Mouse (Mus musculus): ENCODE data around the gene Cd38.
"Not testable (repeated sequence)": the region's sequence is repeated elsewhere in the genome, so short reads cannot be mapped to it uniquely, and the experiment has no call there.

The Cd38 gene

DNA sequence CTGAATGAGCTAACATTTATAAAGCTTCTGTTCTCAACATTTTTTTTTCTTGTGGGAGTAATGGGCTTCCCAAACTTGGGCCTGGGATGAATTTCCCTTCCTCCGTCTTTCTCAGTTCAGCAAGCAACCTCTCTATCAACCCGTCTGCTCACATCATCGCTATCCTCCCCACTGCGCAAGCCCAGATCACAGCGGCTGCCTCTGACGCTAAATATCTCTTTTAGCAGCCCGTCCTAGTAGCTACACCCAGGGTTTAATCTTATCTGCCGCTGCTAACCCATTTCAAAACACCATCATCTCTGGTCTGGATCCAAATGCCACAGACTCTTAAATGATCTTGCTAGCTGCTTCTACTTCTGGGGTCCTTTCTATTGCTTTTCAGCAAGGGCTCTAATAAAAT lies 8.7 kb upstream of the Cd38 start:
- no peak for DNase-seq (ENCODE audit: low read depth, low spot score)

DNA sequence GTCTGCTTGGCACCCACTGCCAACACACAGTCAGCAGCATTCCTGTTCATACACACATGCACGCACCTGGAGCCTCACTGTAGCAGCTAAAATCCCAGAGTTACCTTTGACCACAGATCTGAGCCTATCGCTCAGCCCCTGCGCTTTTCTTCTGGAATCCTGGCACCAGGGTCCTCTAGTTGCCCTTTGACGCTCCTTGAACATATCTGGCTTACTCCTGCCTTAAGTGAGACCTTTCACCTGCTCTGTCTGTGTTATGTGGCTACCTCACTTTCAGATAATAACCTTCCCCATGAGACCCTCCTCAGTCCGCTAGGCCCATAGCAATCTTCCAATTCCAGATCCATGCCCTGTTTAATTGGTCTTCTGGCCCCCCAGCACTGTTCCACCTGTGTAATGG lies 8.3 kb upstream of the Cd38 start:
- DNase-seq (ENCODE audit: low read depth, low spot score), result peak; percentile 66

DNA sequence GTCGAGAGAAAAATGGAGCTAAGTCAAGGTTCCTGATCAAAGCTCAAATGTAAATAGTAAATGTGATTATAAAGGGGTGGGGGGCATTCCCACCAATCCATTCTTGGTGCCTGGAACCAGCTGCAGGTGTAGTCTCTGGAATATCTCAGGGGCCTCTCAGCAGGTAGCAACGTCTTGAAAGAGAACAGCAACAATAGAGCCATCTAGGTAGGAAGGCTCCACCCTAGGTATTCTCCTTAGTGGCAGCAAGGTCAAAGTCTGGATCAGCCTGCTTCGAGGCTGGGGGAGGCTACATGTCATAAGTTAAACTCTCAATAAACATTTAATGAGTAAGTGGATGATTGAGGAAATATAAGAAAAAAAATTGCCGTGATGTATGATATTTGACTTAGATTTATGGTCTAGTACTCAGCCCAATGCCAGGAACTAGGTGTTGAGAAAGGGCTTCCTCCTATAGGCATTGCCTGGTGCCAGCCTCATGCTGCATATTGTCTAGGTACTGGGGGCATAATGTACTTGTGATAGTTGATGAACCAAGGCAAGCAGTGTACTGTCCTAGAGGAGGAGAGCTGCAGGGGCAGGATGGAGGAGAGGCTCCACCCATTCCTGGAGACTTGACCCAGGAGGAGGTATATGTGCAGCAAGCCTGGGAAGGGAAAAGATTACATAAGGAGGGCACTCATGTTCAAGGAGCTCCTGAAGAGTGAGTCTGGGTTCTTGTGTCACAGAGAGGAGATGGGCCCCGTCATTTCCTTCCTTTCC lies 7.5 kb upstream of the Cd38 start:
- peak; percentile 96 for DNase-seq (ENCODE audit: low read depth, low spot score)

DNA sequence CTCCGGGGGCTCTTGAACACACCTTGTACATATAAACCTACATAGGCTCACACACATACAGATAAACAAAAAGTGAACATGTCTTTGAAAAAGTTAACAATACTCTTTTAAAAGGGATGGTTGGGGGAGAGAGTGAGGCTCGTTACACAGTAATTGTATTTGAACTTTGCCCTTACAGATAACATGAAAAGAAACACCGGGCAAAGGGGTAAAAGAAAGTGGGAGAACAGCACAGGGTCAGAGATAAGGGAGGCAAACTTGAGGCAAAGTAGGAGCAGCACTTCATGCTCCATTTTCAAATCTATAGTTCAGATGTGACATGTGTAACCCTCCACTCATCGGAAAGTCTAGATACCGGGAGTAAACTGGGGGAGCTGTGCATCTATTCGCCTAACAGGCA lies 4.7 kb upstream of the Cd38 start:
- no peak for DNase-seq (ENCODE audit: low read depth, low spot score)

DNA sequence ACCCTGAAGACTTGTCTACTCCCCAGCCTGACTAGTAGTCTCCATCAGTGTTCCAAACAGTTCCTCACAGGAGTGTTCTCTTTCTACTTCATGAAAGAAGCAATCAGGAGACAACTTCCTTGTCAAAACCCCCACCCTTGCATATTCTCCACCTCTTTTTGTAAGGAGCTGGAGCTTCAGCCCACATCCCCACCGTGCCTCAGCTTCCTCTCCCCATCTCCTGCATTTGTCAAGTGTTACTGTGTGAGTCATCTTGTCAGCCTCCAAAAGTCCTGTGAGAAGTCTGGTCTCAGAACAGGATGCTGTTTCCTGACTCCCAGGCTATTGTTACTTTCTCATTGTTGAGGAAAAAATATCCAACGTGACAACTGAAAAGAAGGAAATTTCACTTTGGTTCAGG lies 3.0 kb upstream of the Cd38 start:
- DNase-seq (ENCODE audit: low read depth, low spot score), result peak; percentile 60

DNA sequence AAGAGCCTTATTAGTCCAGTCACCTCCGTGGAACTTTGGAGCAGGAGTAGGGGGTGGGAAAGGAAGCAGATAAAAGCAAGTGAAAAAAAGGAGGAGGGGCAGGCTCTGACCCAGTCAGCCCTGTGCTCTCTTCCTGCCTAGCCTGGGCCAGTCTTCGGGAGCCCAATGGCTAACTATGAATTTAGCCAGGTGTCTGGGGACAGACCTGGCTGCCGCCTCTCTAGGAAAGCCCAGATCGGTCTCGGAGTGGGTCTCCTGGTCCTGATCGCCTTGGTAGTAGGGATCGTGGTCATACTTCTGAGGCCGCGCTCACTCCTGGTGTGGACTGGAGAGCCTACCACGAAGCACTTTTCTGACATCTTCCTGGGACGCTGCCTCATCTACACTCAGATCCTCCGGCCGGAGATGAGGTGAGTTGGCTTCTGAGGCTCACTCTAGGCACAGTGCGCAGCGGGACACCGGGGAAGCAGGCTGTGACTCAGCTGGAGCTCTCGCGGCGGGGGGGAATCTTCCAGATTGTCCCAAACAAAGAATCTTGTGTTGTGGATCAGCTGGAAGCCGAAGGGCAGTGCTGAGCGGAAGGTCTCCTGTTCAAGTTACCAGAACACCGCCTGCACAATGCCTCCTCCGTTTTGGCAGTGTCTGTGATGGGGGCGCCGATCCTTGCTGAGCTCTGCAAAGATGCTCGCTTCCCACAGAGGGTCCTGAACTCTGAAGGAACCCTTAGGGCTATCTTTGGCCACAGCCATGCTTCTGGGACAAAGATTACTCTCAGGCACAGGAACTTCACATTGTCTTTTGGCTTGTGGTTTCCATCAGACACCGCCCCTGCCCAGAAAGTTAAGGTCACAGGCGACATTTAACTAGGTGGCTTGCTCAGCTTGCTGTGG lies 603 bp downstream of the Cd38 start:
- DNase-seq (ENCODE audit: low read depth, low spot score), result peak; percentile 96

DNA sequence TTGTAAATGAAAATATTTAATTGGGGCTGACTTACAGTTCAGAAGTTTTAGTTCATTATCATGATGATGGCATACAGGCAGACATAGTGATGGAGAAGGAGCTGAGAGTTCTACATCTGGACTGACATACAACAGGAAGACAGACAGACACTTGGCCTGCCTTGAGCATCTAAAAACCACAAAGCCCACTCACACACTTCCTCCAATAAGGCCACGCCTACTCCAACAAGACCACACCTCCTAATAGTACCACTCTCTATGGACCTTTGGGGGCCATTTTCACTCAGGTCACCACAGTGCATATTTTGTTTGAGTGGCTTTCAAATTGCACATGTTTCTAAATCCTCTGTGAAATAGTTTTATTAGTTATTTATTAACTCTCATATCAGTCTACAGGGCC lies 3.5 kb downstream of the Cd38 start:
- DNase-seq (ENCODE audit: low read depth, low spot score), result no peak

DNA sequence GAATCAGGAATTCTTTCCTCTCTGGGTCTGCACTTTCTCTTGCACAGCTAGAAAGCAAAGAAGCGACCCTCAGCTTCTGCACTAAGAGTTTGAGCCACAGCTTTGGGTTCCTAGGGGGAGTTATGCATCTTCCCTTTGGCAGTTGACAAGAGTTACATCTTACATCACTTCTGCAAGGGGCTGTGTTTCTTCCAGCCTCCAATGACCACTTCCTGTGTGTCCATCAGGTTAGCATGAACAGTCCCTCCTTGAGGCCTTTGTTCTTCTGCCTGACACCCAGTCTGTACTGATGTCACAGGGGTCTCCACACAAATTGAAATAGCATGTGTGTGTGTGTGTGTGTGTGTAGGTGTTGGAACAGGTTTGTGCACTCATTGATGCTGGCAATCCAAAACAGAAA lies 4.3 kb downstream of the Cd38 start:
- DNase-seq (ENCODE audit: low read depth, low spot score), result no peak

DNA sequence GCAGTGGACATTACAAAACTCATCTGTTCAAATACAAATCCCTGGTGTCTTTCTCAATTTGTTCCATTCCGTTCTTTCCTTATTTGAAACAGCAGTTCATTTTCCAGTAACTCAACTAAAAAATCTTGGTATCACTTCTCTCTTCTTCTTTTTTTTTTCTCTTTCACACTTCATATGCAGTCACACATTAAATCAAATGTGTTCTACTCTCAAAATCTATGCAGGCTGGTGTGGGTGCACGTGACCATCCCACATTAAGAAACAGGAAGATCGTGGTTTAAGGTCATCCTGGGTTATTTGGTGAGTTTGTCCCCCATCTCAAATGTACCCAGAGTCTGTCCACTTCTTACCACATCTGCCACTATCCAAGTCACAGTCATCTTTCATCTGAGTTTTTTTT lies 13.7 kb downstream of the Cd38 start:
- no peak for DNase-seq (ENCODE audit: low read depth, low spot score)

DNA sequence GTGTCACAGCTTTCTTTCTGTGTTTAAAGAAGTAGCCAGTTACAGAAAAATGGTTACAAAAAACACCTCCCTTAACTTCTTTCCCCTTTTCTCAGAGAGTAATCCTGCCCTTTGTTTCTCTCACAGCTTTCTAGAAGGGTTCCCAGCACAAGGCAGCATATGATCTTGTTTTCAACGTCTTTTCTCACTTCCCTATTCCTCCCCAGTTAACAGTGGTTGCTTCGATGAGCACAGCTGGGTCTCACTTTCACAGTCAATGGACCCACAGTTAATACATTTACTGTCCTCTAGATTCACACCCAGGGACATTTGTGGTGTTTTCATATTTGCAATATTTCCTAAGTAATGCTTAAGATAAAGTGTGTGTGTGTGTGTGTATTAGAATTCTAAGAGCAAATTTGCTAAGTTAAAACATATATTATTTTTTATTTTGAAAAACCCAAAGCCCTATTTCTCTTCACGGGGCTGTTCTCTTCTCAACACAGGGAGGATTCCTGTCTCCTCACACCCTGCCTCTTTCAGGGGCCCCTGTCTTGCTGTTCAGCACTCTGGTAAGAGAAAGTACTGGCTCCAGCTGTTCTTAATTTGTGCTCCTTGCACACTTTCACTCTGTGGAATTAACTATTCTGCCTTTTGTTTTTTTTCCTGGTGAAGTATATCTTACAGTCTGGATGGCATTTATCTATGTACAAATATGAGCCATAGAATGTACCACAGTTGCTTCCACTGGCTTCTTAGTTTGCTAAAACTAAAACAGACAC lies 16.9 kb downstream of the Cd38 start:
- no peak for DNase-seq (ENCODE audit: low read depth, low spot score)

DNA sequence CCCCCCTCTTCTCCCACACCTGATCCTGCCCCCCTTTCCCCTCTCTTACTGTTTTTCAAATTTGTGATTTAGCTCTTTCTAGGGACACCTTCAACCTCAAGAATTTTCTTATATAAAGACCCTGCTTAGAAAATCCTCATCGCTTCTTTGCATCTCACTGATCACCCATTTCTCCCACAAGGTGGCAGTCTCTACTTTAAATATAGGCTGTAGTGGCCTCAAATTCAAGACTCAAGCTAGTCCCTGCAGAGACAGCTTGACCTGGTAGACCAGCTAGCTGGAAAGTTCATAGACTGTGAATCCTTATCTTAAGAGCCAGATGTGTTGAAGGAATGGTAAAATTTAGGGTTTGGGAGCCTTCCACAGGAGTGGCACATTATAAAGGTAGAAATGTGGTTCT lies 24.0 kb downstream of the Cd38 start:
- DNase-seq (ENCODE audit: low read depth, low spot score), result peak; percentile 71

DNA sequence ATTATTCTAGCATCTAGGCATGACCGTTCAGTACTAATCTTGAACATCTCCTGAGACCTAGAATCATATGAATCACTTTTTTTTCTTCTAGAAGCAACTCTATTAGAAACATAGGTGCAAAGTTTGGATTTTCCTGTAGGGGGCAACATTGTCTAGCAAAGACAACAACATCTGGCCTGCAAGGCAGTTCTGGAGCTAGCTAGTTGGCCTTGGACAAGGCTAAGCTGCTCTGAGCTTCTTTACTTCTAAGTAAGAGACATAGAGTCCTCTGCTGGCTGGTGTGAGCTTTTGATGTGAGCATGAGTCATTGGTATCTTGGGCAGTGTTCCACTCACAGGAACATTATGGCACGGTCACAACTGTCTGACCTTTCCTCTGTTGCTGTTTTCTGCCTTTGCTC lies 25.8 kb downstream of the Cd38 start:
- peak; percentile 78 for DNase-seq (ENCODE audit: low read depth, low spot score)

DNA sequence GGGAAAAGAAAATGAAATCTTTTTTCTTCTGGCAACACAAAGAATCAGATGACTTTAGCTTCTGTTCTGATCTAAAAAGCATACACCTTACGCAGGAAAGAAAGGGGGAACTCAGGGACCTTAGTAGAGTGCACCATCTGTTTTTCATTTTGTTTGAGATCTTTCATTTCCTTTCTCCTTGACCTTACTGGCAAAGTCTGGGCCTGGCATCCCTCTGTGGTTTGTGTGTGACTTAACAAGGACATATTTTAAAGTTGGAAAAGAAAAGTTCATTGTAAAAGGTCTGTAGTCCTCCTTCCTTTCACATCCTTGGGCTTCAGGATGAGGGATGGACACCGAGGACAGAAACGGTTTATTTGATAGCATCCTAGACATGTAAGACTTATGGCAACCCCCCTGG lies 27.6 kb downstream of the Cd38 start:
- DNase-seq (ENCODE audit: low read depth, low spot score), result no peak

DNA sequence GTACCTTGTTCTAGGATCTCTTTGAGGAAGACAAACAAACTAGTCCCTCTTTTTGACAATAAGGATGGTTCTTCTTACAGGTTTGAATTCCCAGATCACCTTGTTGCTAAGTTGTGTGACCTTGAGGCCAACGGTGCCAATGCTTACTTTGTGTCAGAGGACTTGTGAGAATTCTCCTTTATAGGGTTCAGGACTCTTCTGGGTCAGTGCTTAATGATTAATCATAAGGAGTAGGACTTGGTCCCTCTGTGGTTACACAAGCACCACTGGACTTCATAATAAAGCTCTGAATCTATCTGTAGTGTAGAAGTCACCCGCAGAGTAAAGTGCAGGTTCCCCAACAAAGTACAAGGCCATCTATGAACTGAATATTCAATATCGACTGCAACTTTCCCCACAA lies 36.3 kb downstream of the Cd38 start:
- DNase-seq (ENCODE audit: low read depth, low spot score), result no peak

DNA sequence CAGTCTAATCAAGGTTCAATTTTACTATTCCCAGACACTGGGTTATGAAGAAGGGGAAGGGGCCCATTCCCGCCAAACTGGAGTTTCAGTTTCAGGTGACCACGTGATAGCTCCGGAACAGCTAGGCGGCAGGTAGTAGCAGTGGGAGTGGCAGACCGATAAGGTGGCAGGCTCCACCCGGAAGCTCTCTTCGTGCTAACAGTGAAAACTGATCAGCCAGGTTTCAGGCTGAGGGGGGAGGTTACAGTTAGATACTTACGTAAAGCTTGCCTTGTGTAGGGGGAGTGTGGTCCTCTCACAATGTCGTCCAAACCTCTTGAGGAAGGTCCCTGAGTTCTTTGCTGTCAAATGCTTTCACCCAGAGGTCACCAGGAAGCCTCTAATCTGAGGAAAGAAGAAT lies 40.9 kb downstream of the Cd38 start:
- DNase-seq (ENCODE audit: low read depth, low spot score), result peak; percentile 23

DNA sequence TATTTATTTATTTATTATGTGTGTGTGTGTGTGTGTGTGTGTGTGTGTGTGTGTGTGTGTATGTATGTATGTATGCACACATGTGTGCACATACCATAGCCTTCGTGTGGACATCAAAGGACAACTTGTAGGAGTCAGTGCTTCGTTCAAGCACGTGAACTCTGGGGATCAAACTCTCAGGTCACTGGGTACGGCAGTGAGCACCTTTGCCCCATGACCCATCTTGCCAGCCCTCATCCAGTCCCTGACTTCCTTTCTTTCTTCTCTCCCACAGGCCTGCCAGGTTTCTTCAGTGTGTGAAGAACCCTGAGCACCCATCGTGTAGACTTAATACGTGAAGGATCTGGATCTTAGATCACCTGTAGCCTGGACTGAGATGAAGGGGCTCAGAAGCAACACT lies 41.7 kb downstream of the Cd38 start:
- DNase-seq (ENCODE audit: low read depth, low spot score), result no peak

DNA sequence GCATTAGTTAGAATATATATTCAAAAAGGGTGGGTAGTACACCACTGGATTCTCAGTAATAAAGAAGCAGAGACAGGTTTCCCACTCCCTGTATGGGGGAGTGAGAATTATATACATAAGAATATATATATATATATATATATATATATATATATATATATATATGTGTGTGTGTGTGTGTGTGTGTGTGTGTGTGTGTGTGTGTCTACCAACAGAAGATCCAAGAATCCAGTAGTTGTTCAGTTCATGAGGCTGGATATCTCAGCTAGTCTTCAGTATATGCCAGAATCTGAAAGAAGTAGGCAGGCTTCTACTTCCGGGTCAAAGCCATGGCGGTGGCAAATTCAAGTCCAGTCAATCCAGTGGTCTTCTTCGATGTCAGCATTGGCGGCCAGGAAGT lies 44.5 kb downstream of the Cd38 start, which contains the start of gene Gm7879:
TSS of gene Gm7879 (plus strand) at position 301 of the 400 bp plus-strand sequence.
- not testable (repeated sequence) for DNase-seq (ENCODE audit: low read depth, low spot score)

DNA sequence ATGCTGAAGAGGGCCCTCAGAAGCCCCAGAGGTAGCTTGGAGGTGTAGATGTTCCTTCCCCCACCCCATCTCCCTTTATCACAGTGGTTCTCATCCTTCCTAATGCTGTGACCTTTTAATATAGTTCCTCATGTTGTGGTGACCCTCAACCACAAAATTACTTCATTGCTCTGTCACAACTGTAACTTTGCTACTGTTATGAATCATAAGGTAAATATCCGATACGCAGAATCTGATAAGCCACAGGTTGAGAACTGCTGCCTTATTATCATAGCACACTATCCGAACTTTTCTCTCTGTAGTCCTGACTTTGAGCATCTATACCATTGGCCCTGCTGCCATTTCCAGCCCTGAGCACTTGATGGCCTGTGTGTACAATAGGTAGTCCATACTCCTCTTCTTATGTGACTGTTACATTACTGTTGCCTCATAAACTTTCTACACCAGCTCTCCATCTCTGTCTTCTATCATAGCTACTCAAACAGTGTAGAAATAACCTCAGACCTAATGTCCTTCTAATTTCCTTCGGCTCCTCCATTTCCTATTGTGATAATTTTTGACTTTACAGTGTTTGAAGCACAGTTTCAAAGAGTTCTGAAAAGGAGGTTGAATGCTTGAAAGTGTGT lies 47.0 kb downstream of the Cd38 start:
- no peak for DNase-seq (ENCODE audit: low read depth, low spot score)

DNA sequence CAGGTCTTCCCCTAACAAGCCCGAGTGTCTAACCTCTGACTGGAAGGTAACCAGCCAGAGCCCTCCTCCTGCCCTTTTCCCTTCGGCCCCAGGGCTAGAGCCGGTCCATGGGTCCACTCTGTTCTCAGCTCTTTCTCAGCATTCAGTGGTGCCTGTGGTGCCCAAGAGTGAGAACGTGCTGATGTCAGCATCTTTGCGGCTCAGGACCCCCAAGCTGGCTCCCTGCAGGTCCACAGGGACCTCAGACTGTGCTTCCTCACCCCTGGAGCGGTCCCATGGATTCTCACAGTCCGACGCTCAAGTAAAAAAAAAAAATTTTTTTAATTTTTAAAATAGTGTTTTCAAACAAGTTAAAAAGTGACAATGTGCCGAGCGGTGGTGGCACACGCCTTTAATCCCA lies 53.5 kb downstream of the Cd38 start:
- no peak for DNase-seq (ENCODE audit: low read depth, low spot score)

DNA sequence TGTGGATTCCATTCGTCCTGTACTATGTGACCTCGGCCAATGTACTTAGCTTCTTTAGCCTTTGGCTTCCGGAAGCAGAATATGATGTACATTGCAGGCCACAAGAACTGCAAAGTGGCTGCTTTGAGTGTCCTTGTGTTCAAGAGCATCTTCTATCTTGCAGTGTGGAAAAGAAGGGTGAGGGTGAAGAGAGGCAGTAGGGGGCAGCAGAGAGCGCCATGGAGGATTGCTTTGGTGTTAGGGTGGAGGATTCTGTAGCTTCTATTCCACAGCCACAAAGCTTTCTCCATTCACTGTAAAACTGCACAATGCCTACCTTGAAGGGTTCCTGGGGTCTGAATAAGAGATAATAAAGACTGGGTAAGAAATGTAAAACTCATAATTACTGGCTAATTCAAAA lies 55.6 kb downstream of the Cd38 start:
- peak; percentile 69 for DNase-seq (ENCODE audit: low read depth, low spot score)

DNA sequence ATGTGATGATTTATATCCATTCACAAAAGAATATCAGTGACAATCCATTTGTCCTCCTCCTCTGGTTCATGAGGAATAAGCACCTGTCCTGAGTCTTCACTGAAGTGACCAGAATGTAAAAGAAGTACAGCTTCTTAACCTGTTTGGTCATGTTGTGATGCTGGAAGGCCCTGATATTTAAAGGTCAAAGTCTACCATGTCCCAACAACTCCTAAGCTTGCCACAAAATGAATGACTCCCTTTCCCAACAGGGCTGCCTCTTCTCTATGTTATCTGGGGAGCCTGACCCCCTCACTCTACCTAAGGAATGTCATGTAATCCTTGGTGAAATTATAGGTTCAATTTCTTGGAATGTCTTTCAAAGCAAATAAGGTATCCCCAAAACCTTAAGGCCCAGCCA lies 59.4 kb downstream of the Cd38 start:
- DNase-seq (ENCODE audit: low read depth, low spot score), result no peak

DNA sequence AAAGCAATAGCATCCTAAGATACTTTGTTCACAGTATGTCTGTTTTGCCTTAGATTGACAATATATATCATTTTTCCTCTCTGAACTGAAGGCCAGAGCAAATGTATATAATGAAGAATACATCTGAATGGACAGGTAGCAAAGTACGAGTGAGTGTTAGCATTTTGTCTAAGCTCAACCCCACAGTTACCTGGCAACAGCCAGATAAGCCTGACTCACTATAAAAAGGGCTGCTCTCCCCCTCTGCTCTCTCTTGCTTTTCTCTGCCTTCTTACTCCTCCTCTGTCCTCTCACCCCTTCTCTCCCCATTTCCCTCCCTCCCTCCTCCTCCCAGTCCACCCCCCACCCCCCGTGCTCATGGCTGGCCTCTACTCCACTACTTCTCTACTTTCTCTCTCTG lies 64.9 kb downstream of the Cd38 start:
- DNase-seq (ENCODE audit: low read depth, low spot score), result no peak
